Mouse (Mus musculus) heart, adult 8-10 months (tissue): ENCODE results near the gene Nxt2. TPM values are rescaled to one million over a fixed set of nuclear protein-coding genes. Genes with fewer than 3 reads are reported as not detected.

ENCODE experiments used
- total RNA-seq, 4 experiments: library from RNA; stranded (reverse); gene quantifications; 2 replicates each; pipeline ENCODE4 v1.2.4; 2022

Nxt2 gene
- total RNA-seq, 4 experiments from 2014 or later: 6.1 to 7.4 (median 6.4) TPM

Other genes with a start within 250 kb of the Nxt2 start
- not detected for gene Gucy2f, start 29.8 kb upstream of the Nxt2 start, total RNA-seq
- under 1 TPM in 1 of 4 experiments, not detected in 3; 0.27 TPM for gene Kcne1l, start 79.5 kb downstream of the Nxt2 start, total RNA-seq
- gene Acsl4, start 163.8 kb downstream of the Nxt2 start, total RNA-seq: 10 to 100 TPM in 1 of 4 experiments, 1 to 10 TPM in 3; 8.2 to 10.6 (median 8.9) TPM